Mouse (Mus musculus) 3134 (cell line): Measurements from ENCODE around the gene Rif1.
"Not testable (repeated sequence)": the region's sequence is repeated elsewhere in the genome, so short reads cannot be mapped to it uniquely, and the experiment has no call there.

Experiments used
- DNase-seq: peaks from one replicate; pipeline ENCODE4 v3.0.0-alpha.2; 2011; ENCODE audit warnings: low spot score; ENCODE audit not compliant: insufficient read length; ENCODE audit errors: extremely low read depth

Rif1 gene

GRCm38 (mm10) chr2:52071241-52071991 lies 1.2 kb upstream of the Rif1 start:
- no peak for DNase-seq

- no peak for DNase-seq
Observed at GRCm38 (mm10) chr2:52072065-52072490, 554 bp upstream of the Rif1 start.

- DNase-seq, result peak; percentile 63
Observed at GRCm38 (mm10) chr2:52073141-52073904, 691 bp downstream of the Rif1 start.

- no peak for DNase-seq
Observed at GRCm38 (mm10) chr2:52078666-52079065, 6.0 kb downstream of the Rif1 start.

GRCm38 (mm10) chr2:52084013-52084412 lies 11.4 kb downstream of the Rif1 start:
- no peak for DNase-seq

GRCm38 (mm10) chr2:52084571-52084970 lies 11.9 kb downstream of the Rif1 start:
- no peak for DNase-seq

- no peak for DNase-seq
Observed at GRCm38 (mm10) chr2:52114086-52114485, 41.5 kb downstream of the Rif1 start.

- DNase-seq, result not testable (repeated sequence)
Observed at GRCm38 (mm10) chr2:52131370-52131769, 58.7 kb downstream of the Rif1 start.

GRCm38 (mm10) chr2:52133351-52133750 lies 60.7 kb downstream of the Rif1 start:
- no peak for DNase-seq

GRCm38 (mm10) chr2:52153064-52153463 lies 80.4 kb downstream of the Rif1 start:
- no peak for DNase-seq

GRCm38 (mm10) chr2:52169243-52170005 lies 96.8 kb downstream of the Rif1 start:
- DNase-seq, result no peak
